Mouse (Mus musculus) lung, adult 2 months (tissue): Measurements from ENCODE around the gene Hsd17b13. TPM values are rescaled to one million over a fixed set of nuclear protein-coding genes. Genes with fewer than 3 reads are reported as not detected.
"Not testable (repeated sequence)": the region's sequence is repeated elsewhere in the genome, so short reads cannot be mapped to it uniquely, and the experiment has no call there.

ENCODE experiments used
- DNase-seq: peaks from one replicate; pipeline ENCODE4 v3.0.0; 2022
- H3K4me1 ChIP-seq: fragments of 200-500 bp; 2 replicates; pipeline ENCODE4 v1.6.1; 2011; ENCODE audit warnings: low read length; ENCODE audit not compliant: control insufficient read depth, insufficient read depth
- H3K4me3 ChIP-seq: fragments of 200-500 bp; replicated peaks from 2 replicates; pipeline ENCODE3; 2011; ENCODE audit warnings: low read depth, mild to moderate bottlenecking, control low read depth, low read length; ENCODE audit errors: extremely low read depth
- CTCF ChIP-seq: fragments of 200-500 bp; IDR thresholded peaks from 2 replicates; pipeline ENCODE4 v1.5.1; 2011; ENCODE audit warnings: mild to moderate bottlenecking, low read length, control low read depth; ENCODE audit not compliant: insufficient read depth
- POLR2A ChIP-seq: fragments of 200-500 bp; IDR thresholded peaks from 2 replicates; pipeline ENCODE4 v1.6.1; 2011; ENCODE audit warnings: low read depth, mild to moderate bottlenecking, control low read depth, low read length, borderline replicate concordance; ENCODE audit errors: extremely low read depth
- WGBS: fragments of 180-500 bp; shearing (Covaris S2); methylation state at CpG from one replicate; pipeline ENCODE4 v1.1.7; 2018; 5-methylcytosine and 5-hydroxymethylcytosine counted together
- polyA plus RNA-seq: library from polyadenylated mRNA; depleted of rRNA; stranded (reverse); fragments of >200 nt; gene quantifications from 2 replicates; pipeline ENCODE4 v1.2.3, GENCODE M21; 2012; rRNA removed

Hsd17b13 gene
- polyA plus RNA-seq = 0.14 TPM in 1 of 2 replicates, not detected in the other

DNA sequence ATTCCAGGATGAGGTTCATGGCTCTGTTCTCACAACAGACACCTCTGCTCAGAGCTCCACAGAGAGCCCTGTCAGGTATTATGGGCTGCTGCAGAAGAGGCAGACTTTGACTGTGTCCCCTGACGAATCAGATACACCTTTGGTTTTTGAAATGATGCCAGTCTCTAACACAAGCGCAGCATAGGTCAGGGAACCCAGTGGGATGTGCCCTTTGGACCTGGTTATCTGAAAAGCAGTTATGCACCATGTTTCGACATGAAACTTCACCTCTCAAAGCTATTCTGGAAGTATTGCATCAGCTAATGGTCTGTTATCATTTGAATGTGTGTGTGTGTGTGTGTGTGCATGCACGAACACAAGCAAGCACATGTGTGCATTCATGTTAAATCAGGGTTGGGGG is at the start of gene Hsd17b13:
Hsd17b13 (minus strand) TSS at position 114 of the 400 bp plus-strand sequence.
- TF ChIP-seq POLR2A = no peak
- TF ChIP-seq CTCF = no peak
- WGBS = 79% methylated on average over 4 of the region's 4 CpGs
- Histone ChIP-seq H3K4me3 (no peak within 1 kb of the TSS), H3K4me1 (no peaks in the 10 kb centered on the region; the same call in 1 of the 2 replicates)
- no peak for DNase-seq

DNA sequence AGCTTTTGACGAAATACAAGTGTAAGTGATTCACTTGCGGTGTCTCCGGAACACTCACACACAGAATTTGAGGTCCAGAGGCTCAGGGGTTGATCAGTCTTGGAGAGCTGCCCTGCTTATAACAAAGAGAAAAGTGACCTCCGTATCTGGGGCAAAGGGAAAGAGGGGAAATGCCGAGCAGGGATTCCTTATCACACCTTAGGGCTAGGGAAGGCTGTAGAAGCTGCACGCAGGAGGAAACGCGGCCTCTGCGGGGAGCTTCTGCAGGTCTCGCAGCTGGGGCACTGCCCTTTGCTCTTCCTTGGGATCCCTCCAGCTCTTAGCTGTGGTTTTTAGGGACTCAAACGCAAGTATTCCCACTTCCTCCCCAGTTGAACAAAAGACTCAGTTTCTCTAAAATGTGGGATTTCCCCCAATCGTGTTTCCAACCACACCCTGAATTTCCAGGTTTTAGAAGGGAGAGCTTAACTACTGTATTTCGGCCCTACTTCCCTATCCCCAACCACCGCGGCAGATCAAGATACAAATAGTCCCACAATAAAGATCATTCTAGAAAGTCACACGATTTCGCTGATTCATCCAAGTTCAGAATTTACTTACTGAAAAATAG is 48.1 kb upstream of the Hsd17b13 start:
- H3K4me3 ChIP-seq = no peak overlapping the region
- DNase-seq = peak; percentile 26
- WGBS = 49% methylated on average over 17 of the region's 17 CpGs
- TF ChIP-seq CTCF (no peak), POLR2A (no peak)
- H3K4me1 ChIP-seq = peaks cover 7% of the 10 kb centered on the region

DNA sequence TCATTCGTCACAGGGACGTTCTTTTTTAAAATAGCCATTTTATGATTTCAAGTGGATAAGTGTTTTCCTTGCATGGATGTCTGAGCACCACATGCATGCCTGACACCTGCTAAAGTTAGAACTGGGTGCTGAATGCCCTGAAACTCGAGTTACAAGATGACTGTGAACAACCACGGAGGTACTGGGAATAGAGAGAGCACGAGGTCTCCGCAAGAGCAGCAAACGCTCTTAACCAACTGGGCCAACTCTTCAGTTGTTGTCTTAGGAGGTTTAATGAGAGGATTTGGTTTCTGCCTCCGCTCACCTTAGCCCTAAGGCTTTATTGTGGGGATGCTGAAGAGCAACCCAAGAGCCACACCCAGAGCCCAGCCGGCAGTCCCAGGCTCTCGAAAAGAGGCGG is 47.6 kb upstream of the Hsd17b13 start:
- no peak for DNase-seq
- TF ChIP-seq CTCF = no peak
- no peak for TF ChIP-seq POLR2A
- WGBS = 63% methylated on average over 11 of the region's 11 CpGs
- Histone ChIP-seq H3K4me1 (peaks cover 11% of the 10 kb centered on the region), H3K4me3 (no peak overlapping the region)

DNA sequence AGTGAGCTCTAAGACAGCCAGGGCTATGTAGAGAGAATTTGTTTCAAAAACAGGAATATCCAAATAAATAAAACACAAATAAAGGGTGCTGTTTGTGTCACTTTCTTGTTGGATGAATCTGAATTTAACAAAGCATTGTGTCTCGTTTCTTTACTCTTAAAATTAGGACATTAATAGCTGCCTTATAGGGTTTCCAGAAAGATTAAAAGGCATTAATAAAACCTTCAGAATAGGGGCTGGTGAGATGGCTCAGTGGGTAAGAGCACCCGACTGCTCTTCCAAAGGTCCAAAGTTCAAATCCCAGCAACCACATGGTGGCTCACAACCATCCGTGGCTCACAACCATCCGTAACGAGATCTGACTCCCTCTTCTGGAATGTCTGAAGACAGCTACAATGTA is 47.0 kb upstream of the Hsd17b13 start:
- H3K4me3 ChIP-seq, DNase-seq: not testable (repeated sequence)
- WGBS = 60% methylated on average over 5 of the region's 5 CpGs
- H3K4me1 ChIP-seq = peaks cover 15% of the 10 kb centered on the region

DNA sequence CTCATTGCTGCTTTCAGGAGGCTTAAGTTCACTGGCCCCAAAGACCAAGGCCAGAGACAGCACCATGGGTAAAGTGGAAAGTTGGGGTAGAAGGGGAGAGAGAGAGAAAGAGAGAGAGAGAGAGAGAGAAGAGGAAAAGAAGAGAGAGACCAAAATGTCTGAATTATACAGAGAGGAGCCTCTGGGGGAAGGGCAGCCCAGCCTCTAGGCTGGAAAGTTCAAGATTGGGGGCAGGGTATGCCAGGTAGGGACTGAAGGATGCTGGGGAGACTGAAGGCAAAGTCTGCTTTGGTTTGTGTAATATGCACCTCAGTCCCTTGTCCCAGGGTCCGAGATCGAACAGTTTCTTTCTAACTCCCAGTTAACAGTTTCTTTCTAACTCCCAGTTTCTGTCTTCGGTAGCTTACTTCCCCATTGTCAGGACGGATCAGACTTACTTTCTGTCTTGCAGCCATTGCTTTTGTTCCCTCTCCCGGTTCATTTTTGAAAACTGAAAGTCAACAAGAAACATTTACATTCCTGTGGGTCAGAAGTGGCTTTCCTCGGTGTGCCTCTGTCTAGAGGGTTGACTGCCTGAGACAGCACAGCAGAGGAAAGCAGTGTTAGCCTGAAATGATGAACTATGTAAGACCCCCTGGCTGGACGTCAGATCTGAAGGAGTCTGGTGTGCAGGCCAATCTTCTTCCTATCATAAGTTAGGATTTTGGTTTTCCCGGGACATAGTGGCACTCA is 46.2 kb upstream of the Hsd17b13 start:
- WGBS = 53% methylated on average over 8 of the region's 8 CpGs
- no peak for TF ChIP-seq POLR2A
- TF ChIP-seq CTCF = no peak
- DNase-seq = no peak
- Histone ChIP-seq H3K4me3 (no peak overlapping the region), H3K4me1 (peaks cover 18% of the 10 kb centered on the region)

DNA sequence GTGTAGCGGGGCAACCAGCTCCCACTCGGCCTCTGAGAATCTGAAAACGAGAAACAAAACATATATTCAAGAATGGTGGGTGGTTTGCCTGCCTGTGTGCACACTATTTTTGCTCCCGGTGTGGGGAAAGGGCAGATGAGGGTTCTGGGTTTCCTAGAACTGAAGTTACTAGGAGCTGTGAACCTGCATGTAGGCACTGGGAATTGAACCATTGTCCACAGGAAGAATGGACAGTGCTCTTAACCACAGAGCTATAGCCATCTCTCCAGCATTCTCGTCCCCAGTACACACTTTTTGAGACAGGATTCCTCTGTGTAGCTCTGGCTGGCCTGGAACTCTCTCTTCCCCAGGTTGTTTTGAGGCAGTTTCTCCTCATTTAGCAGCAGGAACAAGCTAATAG is 45.3 kb upstream of the Hsd17b13 start:
- no peak overlapping the region for H3K4me3 ChIP-seq
- 49% methylated on average over 5 of the region's 5 CpGs for WGBS
- TF ChIP-seq CTCF (no peak), POLR2A (no peak)
- H3K4me1 ChIP-seq = peaks cover 18% of the 10 kb centered on the region
- DNase-seq = no peak

DNA sequence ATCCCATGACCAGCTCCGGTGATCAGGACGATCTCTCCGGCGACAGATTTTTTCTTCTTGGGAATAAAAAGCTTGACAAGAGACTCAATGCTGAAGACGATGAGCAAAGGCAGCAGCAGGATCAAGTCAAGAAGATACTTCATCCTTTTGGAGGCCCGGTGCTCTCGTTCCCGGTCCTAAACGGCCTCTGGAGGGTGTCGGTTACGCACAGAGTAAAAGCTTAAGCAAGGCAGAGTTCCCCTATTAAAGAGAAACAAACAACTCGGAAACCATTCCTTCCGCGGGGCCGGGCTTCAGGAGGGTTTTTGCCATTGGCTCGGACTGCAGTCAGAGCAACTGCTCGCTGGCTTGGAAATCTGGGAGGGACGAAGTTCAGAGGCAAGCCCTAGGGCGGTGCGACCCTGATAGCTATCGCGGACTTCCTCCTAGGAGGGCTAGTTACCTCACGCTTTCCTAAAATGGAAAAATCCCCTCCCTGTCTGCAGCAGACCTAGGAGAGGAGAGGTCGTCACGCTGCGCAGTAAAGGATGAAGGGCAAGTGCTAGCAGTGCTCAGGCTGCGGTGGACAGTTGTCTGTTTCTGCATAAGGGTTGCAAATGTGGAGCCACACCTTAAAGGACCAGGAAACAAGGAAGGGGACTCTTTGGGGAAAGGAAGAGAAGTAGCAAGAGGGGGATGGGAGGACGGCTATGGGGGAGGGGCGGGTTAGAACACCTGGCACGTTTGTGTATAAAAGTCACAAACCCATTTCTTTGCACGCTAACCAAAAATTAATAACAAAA is 44.6 kb upstream of the Hsd17b13 start, which contains the start of gene Hsd17b11:
Hsd17b11 (minus strand) TSS at position 323 of the 782 bp plus-strand sequence.
- peak within 1 kb of the TSS; percentile 91 for H3K4me3 ChIP-seq
- peaks cover 18% of the 10 kb centered on the region for H3K4me1 ChIP-seq
- TF ChIP-seq CTCF = no peak
- TF ChIP-seq POLR2A = peak; percentile 80; the same call in 1 of the 2 replicates
- peak; percentile 82 for DNase-seq
- under 1% methylated on average over 31 of the region's 31 CpGs for whole genome bisulfite sequencing

DNA sequence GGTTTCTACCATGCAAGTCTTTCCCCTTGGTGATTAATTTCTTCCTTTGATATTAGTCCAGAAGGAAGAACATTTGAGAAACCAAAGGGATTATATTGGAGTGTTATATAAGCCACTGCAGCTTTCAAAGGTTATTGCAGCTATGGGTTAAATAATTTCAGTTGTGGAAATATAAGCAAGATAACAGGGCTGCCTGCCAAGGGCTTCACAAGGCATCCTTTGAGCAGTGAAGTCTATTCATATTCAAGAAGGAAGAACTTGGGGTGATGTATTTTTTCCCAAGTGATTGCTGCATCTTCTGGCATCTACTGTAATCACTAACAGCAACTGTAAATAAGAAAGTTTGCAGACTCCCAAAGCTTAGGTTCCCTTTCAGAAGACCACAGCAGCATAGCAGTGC is 34.2 kb upstream of the Hsd17b13 start:
- no peak for DNase-seq
- no peak overlapping the region for H3K4me3 ChIP-seq
- TF ChIP-seq POLR2A (no peak), CTCF (no peak)
- no peaks in the 10 kb centered on the region; the same call in 1 of the 2 replicates for H3K4me1 ChIP-seq

DNA sequence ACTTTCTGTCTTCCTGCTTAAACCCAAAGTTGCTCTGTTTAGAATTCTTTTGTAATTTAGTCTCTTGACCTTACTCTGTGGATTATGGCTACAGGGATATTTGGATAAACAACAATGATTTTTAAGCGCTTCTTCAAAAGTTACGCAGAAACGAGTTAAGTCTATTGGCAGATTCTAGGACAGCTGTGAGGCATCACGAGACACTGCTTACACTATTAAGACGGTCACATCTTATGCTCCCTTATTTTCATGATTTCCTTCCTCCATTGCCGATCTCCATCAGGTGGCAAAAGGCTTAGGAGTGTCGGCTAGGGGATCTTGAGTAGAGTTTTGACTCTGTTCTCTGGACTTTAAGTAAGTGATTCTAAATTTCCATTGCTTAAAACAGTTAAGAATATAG is 33.1 kb upstream of the Hsd17b13 start:
- H3K4me3 ChIP-seq = no peak overlapping the region
- TF ChIP-seq POLR2A = no peak
- 71% methylated on average over 7 of the region's 7 CpGs for WGBS
- no peak for DNase-seq
- no peaks in the 10 kb centered on the region; the same call in 1 of the 2 replicates for H3K4me1 ChIP-seq

DNA sequence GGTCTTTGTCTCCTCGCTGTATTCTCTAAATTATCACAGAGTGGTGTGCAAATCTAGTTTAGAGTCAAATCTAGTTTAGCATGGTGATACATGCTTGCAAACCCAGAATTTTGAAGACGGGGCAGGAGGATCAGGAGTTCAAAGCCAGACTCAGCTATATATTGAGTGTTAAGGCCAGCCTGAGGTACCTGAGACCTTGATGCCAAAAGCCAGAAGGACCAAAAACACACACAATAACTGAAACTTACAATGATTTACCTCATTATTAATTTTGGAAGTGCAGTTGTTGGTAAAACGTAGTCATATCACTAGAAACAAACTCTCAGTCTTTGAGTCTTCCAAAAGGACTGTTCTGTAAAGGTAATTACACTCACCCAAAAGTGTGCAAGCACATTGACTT is 32.2 kb upstream of the Hsd17b13 start:
- no peak overlapping the region for H3K4me3 ChIP-seq
- 92% methylated on average over 3 of the region's 3 CpGs for WGBS
- TF ChIP-seq CTCF (no peak), POLR2A (no peak)
- no peaks in the 10 kb centered on the region; the same call in 1 of the 2 replicates for H3K4me1 ChIP-seq
- no peak for DNase-seq

DNA sequence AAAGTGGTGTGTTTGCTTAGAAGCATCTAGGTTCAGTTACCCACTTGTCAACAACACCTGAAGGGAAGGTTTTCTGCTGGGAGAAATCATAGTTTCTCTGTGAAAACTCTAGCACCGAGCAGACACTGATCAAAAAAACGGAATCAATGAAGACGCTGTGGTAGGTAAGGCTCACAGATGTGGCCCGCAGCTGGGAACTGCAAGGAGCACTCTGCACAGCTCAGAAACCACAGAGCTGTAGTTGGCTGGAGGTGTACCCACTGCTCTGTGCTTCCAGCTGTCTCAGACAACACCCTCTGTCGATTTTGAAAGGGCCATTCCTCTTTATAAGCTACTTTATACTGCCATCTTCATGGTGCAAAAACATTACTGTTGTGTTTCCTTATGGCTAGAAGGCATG is 30.6 kb upstream of the Hsd17b13 start:
- Histone ChIP-seq H3K4me1 (no peaks in the 10 kb centered on the region; the same call in 1 of the 2 replicates), H3K4me3 (no peak overlapping the region)
- no peak for TF ChIP-seq POLR2A
- no peak for TF ChIP-seq CTCF
- DNase-seq = no peak
- WGBS = 67% methylated on average over 5 of the region's 5 CpGs
